Mouse (Mus musculus): Measurements from ENCODE around the gene Olfr455.

GRCm38 (mm10) chr6:42509311-42509710 is 38.1 kb downstream of the Olfr455 start:
- TF ChIP-seq CTCF (IDR thresholded peaks at IDR 0.05) (no peak), EP300 (IDR thresholded peaks at IDR 0.05) (no peak)
